Mouse (Mus musculus) cortical plate, adult 2 months (tissue): ENCODE results near the gene Nudt21. TPM values are rescaled to one million over a fixed set of nuclear protein-coding genes. Genes with fewer than 3 reads are reported as not detected.
"Not testable (repeated sequence)": the region's sequence is repeated elsewhere in the genome, so short reads cannot be mapped to it uniquely, and the experiment has no call there.

Experiments
- H3K27ac ChIP-seq: fragments of 200-500 bp; 2 replicates; pipeline ENCODE4 v1.5.1; 2012; ENCODE audit warnings: low read length, control low read depth, inconsistent platforms; ENCODE audit not compliant: insufficient read depth
- H3K4me1 ChIP-seq: fragments of 200-500 bp; 2 replicates; pipeline ENCODE4 v1.6.1; 2011; ENCODE audit warnings: low read length; ENCODE audit not compliant: control insufficient read depth, insufficient read depth
- H3K4me3 ChIP-seq: fragments of 200-500 bp; 2 replicates; pipeline ENCODE4 v1.5.1; 2011; ENCODE audit warnings: mild to moderate bottlenecking, low read length, control low read depth; ENCODE audit not compliant: insufficient read depth
- CTCF ChIP-seq: fragments of 200-500 bp; IDR thresholded peaks from 2 replicates; pipeline ENCODE4 v1.5.1; 2011; ENCODE audit warnings: mild to moderate bottlenecking, control low read depth, low read length; ENCODE audit not compliant: insufficient read depth; ENCODE audit errors: extremely low read depth
- POLR2A ChIP-seq: fragments of 200-500 bp; IDR thresholded peaks from 2 replicates; pipeline ENCODE4 v1.6.1; 2011; ENCODE audit warnings: mild to moderate bottlenecking, low read length, control low read depth; ENCODE audit not compliant: insufficient read depth; ENCODE audit errors: extremely low read depth
- polyA plus RNA-seq: library from polyadenylated mRNA; depleted of rRNA; stranded (reverse); fragments of >200 nt; gene quantifications from 2 replicates; pipeline ENCODE4 v1.2.3, GENCODE M21; 2012; rRNA removed

Nudt21 gene
- 31.1 and 32.1 TPM in 2 replicates for polyA plus RNA-seq

- H3K4me1 ChIP-seq, result peaks cover 4% of the 10 kb centered on the region
- TF ChIP-seq POLR2A, result peak; percentile 70
- TF ChIP-seq CTCF, result no peak
- H3K4me3 ChIP-seq, result peak within 1 kb of the TSS; percentile 72
- no peak within 1 kb of the TSS; the same call in 1 of the 2 replicates for H3K27ac ChIP-seq
Measured at GRCm38 (mm10) chr8:94036944-94037524, at the start of gene Nudt21, which contains the start of gene Ogfod1. TSS of gene Nudt21 (minus strand) at chr8:94037031. TSS of gene Ogfod1 (plus strand) at chr8:94037198.

- Histone ChIP-seq H3K4me3 (no peak overlapping the region), H3K4me1 (no peaks in the 10 kb centered on the region), H3K27ac (no peak overlapping the region)
- TF ChIP-seq CTCF (no peak), POLR2A (no peak)
Measured at GRCm38 (mm10) chr8:94076461-94077192, 39.8 kb upstream of the Nudt21 start.

GRCm38 (mm10) chr8:94068793-94069192 is 32.0 kb upstream of the Nudt21 start:
- TF ChIP-seq POLR2A, result no peak
- TF ChIP-seq CTCF, result no peak
- Histone ChIP-seq H3K4me1 (no peaks in the 10 kb centered on the region), H3K4me3 (no peak overlapping the region), H3K27ac (no peak overlapping the region)

GRCm38 (mm10) chr8:94066121-94066863 is 29.5 kb upstream of the Nudt21 start:
- Histone ChIP-seq H3K4me3 (no peak overlapping the region), H3K27ac (no peak overlapping the region)
- no peak for TF ChIP-seq CTCF
- no peak for TF ChIP-seq POLR2A

GRCm38 (mm10) chr8:94057157-94057854 is 20.5 kb upstream of the Nudt21 start:
- no peak overlapping the region for H3K4me3 ChIP-seq
- no peak overlapping the region for H3K27ac ChIP-seq
- no peak for TF ChIP-seq POLR2A
- peak; percentile 71 for TF ChIP-seq CTCF
- H3K4me1 ChIP-seq, result no peaks in the 10 kb centered on the region

More at GRCm38 (mm10) chr8:94066121-94066863, 29.5 kb upstream of the Nudt21 start:
- no peaks in the 10 kb centered on the region for H3K4me1 ChIP-seq

- Histone ChIP-seq H3K4me1 (no peaks in the 10 kb centered on the region; the same call in 1 of the 2 replicates), H3K27ac (no peak overlapping the region), H3K4me3 (no peak overlapping the region)
- TF ChIP-seq CTCF (no peak), POLR2A (no peak)
Measured at GRCm38 (mm10) chr8:94052696-94053095, 15.9 kb upstream of the Nudt21 start.

GRCm38 (mm10) chr8:94047845-94048244 is 11.0 kb upstream of the Nudt21 start:
- TF ChIP-seq POLR2A, result no peak
- TF ChIP-seq CTCF, result no peak
- no peak overlapping the region for H3K27ac ChIP-seq
- H3K4me1 ChIP-seq, result no peaks in the 10 kb centered on the region; the same call in 1 of the 2 replicates
- no peak overlapping the region for H3K4me3 ChIP-seq

GRCm38 (mm10) chr8:94037806-94038205 is 975 bp upstream of the Nudt21 start:
- Histone ChIP-seq H3K4me1 (peaks cover 4% of the 10 kb centered on the region), H3K27ac (no peak overlapping the region), H3K4me3 (peak overlapping the region; percentile 72)
- no peak for TF ChIP-seq POLR2A
- TF ChIP-seq CTCF, result no peak

GRCm38 (mm10) chr8:94036541-94036940 is 290 bp downstream of the Nudt21 start:
- not testable (repeated sequence) for H3K27ac ChIP-seq, H3K4me1 ChIP-seq
- H3K4me3 ChIP-seq, result peak overlapping the region; percentile 72
